Mouse (Mus musculus) c-Kit-positive CD71-positive TER-119-positive erythroid progenitor cells, embryonic 14.5 days (primary cell): ENCODE data around the gene Large1.
"Not testable (repeated sequence)": the region's sequence is repeated elsewhere in the genome, so short reads cannot be mapped to it uniquely, and the experiment has no call there.

Experiments used
- DNase-seq: peaks from one replicate; pipeline ENCODE4 v3.0.0-alpha.2; 2013; ENCODE audit warnings: low spot score

Large1 gene

GRCm38 (mm10) chr8:73293655-73294054 is 59.7 kb downstream of the Large1 start:
- DNase-seq, result no peak

- DNase-seq, result no peak
Observed at GRCm38 (mm10) chr8:73291630-73292029, 61.7 kb downstream of the Large1 start.

DNA sequence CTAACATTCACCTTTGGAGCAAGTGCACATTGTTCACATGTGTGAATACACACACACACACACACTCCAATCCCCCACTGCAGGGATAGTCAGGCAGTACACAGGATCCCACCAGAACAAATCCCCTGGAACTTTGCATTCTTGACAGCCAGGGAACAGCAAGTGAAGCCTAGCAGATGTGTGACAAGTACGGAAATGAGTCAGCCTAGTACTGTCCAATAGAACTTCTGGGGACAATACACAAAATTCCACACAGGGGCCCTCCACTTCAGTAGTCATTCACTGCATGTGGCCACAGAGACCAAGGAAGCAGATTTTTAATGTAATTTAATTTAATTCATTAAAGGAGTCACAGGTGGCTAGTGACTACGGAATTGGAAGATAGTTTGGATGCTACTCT is 62.7 kb downstream of the Large1 start:
- DNase-seq, result no peak

GRCm38 (mm10) chr8:73289831-73290230 is 63.5 kb downstream of the Large1 start:
- DNase-seq, result no peak

DNA sequence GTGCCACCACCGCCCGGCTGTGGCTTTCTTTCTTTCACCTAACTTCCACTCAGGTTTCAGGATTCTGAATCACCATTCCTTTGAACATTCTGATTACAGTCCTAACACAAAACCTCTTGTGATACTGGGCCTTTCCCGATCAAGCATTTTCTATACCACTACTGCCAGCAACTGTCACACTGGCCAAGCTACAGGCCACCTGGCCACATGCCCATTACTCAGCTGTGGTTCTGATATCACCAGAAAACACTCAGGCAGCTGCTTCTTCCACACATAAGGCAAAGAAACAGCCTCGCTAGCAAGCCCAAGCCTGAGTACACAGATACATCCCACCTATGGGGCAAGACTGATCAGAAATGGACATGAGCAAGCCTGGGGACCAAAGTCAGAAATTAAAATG is 71.3 kb downstream of the Large1 start:
- DNase-seq, result no peak

DNA sequence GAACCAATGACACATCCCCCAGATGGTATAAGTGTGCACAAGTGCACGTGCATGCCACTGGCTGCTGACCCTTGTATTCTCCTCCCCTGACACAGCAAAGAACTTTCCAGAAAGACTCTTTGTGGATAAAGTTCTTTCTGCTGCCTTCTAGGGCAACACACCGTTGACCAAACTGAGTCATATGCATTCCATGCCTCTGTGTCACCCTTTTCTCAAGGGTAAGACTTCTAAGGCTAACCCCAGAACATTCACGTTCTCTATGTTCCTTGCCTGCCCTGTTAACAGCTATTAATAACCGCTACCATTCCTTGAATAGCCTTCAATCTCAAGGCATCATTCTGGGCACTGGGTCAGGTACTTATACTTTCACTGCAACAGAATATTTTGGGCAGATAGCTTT is 77.3 kb downstream of the Large1 start:
- DNase-seq, result no peak

GRCm38 (mm10) chr8:73275445-73275844 is 77.9 kb downstream of the Large1 start:
- not testable (repeated sequence) for DNase-seq

DNA sequence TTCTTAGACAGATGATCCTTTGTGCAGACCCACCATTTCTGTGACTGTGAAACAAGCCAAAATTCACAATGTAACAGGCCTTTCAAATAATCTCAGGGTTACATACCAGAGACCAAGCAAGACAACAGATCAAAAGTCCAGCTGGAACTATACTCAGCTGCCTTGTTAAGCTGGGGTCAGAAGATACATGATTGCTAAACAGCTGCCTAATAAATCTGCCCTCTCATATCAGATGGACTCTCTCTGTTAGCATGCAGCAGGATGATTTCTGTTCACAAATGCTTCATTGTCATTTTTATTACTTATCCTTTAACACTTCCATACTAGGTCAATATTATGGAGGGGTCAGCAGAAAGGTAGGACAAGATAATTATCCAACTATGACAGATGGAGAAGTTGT is 80.2 kb downstream of the Large1 start:
- no peak for DNase-seq

DNA sequence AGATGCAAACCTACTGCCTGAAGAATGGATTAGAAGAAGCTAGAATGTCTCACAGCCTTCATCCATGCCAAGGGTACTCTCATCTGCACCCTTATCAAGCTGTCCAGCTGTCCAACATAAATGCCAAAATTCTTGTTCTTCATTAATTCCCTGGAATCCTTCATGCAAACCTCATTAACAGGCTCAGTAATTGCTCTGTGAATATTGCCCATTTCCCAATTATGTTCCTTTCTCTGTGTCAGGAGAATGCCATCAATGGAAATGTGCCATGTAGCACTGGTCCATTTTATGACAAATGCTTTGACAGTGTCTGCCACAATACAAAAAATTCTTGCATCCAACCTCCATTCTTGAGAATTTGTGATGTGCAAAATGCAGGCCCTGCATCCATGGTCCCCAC is 82.3 kb downstream of the Large1 start:
- no peak for DNase-seq

DNA sequence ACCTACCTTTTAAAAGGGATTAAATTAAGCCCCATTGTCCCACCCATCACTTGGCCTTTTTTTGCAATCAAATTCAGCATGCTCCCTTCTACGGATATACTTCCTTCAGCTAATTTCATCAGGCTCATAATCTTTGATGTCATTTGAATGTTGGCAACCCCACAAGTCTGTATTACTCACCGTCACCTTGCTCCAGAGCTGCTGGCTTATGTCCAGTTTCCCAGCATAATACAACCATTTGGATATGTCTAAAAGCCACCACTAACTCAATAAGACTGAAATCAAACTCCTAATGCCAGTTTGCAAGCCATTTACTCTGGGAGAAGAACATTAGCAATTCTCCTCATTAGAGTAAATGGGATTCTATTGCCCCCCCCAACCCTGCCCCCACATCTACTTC is 95.4 kb downstream of the Large1 start:
- DNase-seq, result no peak

DNA sequence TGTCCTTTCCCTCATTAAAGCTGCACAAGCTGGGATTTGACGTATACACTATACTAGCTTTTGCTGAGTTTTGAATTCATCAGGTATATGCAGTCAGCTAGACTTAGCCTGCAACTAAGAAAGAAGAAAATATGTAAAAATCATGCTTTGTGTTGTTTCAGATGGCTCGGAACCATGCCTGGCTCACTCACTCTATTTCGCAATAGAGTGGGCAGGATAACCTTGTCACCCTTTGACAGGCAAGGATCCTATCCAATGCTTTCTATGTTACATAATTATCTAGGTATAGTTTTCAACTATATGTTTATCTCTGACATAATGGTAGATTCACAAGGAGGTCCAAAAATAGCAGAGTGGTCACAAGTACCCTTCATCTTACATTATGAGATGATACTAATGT is 109.2 kb downstream of the Large1 start:
- DNase-seq, result no peak

DNA sequence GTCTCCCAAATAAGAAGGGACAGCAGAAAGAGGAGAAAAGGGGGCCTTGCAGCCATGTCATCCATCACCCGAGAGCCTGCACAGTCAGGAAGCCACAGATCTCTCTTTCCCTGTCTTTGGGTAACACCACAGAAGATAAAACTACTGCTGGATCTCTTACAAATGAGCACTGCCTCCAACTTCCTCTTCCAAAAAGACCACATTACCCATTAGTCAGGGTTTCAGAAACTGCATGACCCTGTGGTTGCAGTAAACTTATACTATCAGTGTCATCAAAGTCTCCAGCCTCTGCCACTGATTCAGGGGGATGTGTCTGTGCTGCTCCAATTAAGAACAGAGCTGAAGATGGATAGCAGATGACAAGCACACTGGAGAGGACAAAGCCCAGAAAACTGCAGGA is 111.3 kb downstream of the Large1 start:
- DNase-seq, result no peak

DNA sequence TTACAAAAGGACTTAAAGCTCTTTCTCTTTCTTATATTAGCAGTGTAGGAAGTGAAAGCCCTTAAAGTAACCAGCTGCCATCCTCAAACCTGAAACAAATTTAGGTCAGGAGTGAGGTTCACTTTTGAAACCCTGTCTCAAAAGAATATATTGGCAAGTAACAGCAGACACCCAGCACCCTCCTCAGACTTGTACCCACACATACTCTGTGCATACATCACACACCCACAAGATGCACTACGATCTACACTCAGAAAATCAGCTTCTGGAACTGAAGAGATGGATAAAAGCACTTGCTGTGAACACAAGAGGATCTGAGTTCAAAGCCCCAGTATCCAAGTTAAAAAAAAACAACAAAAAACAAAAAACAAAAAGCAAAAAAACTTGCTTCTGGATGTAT is 119.1 kb downstream of the Large1 start:
- DNase-seq, result no peak

DNA sequence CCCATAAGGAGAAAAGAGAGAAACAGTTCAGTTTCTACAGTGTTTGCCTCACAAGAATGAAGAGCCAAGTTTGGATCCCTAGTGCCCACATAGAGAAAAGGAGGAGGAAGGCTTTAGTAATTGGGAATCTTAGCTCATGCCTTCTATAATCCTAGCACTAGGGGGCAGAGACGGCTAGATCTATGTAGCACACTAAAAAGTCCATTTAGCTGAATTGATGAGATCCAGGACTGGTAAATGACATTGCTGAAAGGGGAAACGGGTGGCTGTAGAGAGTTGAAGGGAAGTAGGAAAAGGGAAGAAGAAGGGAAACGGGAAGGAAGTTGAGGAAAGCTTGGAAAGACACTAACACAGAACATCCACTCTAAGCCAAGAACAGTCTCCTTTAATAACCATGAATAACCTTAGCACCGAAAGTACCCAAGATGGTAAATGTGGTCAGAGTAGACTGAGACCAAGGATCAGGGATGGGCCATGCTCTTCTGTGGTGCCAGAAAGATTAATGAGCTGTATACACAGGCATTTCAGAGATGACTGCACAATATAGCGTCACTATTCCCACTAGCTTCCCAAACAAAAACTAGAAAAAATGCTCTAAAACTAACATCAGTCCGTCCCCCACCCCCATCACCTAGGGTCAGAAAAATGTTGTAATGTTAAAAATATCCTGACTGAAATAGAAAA is 119.8 kb downstream of the Large1 start:
- peak; percentile 1 for DNase-seq

GRCm38 (mm10) chr8:73226841-73227240 is 126.5 kb downstream of the Large1 start:
- no peak for DNase-seq

DNA sequence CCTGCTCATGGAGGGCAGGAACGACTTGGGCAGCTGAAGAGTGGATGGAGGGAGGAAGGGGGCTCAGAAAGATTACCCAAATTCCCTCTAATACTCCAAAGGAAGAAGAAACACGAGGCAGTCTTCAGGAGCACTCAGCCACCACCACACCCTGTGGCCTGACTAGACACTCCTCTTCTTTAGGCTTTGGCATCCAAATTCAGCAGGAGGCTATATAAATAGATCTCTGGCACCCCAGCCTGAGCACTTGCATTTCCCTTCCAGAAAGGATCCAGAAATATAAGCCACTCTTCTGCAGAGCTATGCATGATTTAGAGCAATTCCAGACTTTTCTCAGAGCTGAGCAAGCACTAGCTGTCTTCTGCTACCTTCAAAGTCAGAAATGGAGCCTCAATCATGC is 127.7 kb downstream of the Large1 start:
- DNase-seq, result no peak

GRCm38 (mm10) chr8:73219178-73219811 is 134.0 kb downstream of the Large1 start:
- no peak for DNase-seq

- no peak for DNase-seq
Observed at GRCm38 (mm10) chr8:73206831-73207230, 146.5 kb downstream of the Large1 start.

- DNase-seq, result no peak
Observed at GRCm38 (mm10) chr8:73201854-73202253, 151.5 kb downstream of the Large1 start.

GRCm38 (mm10) chr8:73197714-73198113 is 155.6 kb downstream of the Large1 start:
- no peak for DNase-seq

DNA sequence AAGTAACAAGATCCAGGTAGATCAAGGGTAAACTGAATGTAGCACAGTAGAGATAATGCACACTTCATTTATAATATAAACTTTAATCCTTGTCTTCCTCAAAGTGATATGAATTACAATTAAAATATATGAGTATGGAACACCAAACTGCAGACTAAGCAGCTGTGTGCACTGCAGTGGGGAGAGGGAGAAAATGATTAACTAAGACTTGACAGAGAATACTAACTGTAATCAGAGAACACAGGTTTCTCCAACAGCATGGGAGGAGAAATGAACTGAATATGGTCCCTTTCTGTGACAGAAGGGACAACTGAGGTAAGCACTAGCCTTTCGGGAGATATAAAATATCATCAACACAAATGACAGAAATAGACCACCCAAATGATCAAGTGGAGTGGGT is 164.7 kb downstream of the Large1 start:
- no peak for DNase-seq

- DNase-seq, result no peak
Observed at GRCm38 (mm10) chr8:73187381-73187780, 166.0 kb downstream of the Large1 start.

GRCm38 (mm10) chr8:73178434-73178833 is 174.9 kb downstream of the Large1 start:
- no peak for DNase-seq

GRCm38 (mm10) chr8:73172661-73173060 is 180.7 kb downstream of the Large1 start:
- no peak for DNase-seq
